Mouse (Mus musculus) left cerebral cortex, postnatal 36 days (tissue): Measurements from ENCODE around the gene Ccr2. TPM values are rescaled to one million over a fixed set of nuclear protein-coding genes. Genes with fewer than 3 reads are reported as not detected.
"Not testable (repeated sequence)": the region's sequence is repeated elsewhere in the genome, so short reads cannot be mapped to it uniquely, and the experiment has no call there.

Source experiments
- DNase-seq, 2 experiments: peaks; one replicate each; pipeline ENCODE4 v3.0.0; 2021 to 2022; ENCODE audit warnings: low spot score in 2 of 2, mixed read lengths in 1 of 2
- intact Hi-C: fragments of 180-260 bp; cut with DNase I; formaldehyde crosslinking; loops from one replicate; pipeline ENCODE4 v1.15.1; 2025
- total RNA-seq, 2 experiments: library from RNA; stranded (reverse); gene quantifications; 2 replicates each; pipeline ENCODE4 v1.2.3; 2021

Gene Ccr2
- total RNA-seq, 2 experiments from 2014 or later, result 0.29 to 0.39 TPM

DNA sequence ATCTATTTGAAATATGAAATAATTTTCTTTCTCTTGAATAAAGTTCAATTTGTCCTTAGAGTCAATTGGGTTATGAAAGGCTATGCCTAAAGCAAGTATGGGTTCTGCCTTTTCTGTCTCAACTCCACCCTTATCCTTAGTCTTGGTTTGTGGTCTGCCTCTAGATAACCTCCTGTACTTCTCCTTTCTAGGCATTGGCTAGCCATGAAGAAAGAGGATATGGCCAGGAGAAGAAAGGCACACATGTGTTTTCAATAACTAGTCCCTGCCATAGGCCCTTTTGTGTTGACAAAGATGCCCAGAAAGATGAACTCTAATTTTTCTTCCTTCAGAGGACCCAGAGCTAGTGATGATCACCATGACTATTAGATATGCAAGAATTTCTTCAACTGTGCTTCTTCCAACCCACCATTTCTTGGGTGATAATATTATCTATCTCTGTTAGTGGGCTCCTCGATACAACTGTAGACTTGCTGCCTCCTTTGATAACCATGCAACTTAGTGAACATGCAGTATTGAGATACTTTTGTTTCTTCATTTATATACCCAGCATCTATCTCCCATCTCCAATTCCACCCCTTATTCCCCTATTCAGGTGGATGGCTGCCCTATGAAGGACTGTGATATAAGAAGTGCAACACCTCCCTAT, 11.0 kb downstream of the Ccr2 start:
- intact Hi-C loops, result no loop called here
- no peak for DNase-seq

DNA sequence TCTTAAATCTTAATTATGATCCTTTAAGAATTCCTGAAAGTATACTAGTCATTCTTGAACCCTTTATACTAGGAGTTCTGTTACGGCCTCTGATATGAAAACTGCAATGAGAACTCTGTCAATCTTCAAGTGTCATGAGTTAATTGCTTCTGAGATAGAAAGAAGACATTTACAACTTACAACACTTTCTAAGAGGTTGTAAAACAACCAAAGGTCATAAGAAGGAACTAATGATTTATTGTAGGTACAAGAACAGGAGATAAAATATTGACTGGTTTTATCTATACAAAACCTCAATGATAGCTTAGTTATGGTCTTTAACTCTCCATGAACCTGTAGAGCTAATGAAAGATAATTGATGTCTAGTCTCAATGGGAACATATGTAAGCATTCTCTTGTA, 12.0 kb downstream of the Ccr2 start:
- DNase-seq, result no peak
- intact Hi-C loops, result no loop called here

DNA sequence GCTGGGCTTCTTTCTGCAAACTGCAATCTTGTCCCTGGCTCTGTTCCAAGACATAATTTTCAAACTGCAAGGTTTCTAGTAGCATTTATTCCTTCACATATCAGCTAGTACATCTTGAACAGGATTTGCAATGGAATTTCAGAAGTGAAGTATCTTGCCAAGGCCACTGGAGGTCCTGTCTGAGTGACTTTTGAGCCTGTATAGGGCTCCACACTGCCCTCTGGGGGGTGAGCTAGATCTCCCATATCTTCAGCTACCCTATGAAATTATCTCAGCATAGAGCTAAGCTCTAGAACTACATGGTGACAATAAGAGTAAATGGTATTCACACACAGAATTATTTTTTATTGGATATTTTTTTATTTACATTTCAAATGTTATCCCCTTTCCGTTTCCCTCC, 16.7 kb downstream of the Ccr2 start:
- intact Hi-C loops, result no loop called here

DNA sequence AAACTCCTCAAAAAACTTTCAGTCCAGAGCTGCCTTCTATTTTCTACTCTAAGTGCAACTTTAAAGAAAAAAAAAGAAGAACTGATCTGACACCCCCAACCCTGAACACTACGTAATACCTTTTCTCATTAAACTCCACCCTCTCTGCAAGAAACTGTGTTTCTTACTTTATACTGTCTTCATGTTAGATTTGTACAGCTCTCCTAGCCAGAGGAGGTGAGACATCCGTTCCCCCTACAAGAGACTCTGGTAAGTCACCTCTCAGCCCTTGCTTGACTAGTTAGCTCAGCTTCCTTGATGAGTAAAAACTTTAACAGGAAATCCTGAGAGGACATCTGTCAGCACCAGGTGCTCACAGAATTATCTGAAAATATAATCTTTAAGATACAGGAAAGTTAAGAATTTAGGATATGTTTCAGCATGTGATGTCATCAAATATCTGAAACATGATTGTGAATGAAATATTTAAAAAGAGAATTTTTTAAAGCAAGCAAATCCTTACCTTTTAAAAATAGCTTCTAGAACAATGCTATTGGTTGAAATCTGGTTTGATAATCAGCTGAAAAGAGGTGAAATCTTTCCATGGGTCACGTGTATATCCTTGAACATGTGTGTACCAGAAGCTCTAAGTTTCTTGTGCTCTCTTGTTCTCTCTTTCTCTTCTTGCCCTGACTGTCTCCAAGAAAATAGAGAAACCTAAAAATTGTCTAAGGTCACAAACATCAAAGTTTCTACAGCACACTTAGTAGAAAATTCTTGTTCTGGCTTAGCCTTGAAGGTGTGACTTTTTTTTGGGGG, 19.8 kb downstream of the Ccr2 start, which contains the start of gene Ccr5:
Gene Ccr5, plus strand, starts transcription at position 157 of the 798 bp plus-strand sequence.
- no peak for DNase-seq
- intact Hi-C loops, result no loop called here

More for the DNA sequence above, 16.7 kb downstream of the Ccr2 start:
- no peak for DNase-seq

DNA sequence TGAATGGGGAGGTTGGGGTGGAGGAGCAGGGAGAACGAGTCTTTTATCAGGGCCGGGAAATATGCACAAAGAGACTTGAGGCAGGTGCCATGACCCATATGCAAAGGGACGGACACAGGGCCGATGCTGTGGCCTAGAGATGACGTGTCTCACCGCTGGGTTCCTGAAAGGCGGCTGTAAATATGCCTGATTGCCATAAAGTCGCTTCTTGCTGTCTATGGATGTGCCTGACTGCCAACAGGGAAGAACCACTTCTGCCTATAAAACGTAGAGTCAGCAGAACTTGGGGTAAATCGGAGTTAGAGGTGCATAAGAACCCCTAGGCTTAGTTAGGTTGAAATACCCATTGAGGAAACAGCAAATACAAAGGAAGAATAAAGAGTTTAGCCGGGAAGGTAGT, 23.8 kb downstream of the Ccr2 start:
- no peak for DNase-seq
- intact Hi-C loops, result loop anchor here (5.0 kb wide), 1 partner anchor 488 kb away; no protein-coding TSS in a partner anchor

DNA sequence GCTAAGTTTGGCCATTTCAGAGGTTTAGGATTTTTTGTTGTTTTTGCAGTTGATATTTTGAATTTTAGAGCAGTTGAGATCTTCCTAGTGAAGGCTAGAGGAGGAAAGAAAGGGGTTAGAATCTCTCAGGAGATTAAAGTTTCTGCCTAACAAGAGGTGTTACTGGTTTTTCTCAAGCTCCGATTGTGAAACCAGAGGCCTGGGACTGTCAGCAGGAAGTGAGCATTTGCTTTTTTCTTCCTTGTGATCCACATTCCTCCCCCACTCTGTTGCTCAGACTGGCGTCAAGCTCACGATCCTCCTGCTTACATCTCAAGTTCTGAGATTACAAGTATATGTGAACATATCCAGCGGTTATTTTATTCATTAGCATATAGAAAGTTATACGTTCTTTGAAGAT, 24.6 kb downstream of the Ccr2 start:
- intact Hi-C loops, result loop anchor here (5.0 kb wide), 1 partner anchor 489 kb away; no protein-coding TSS in a partner anchor
- DNase-seq, result no peak

DNA sequence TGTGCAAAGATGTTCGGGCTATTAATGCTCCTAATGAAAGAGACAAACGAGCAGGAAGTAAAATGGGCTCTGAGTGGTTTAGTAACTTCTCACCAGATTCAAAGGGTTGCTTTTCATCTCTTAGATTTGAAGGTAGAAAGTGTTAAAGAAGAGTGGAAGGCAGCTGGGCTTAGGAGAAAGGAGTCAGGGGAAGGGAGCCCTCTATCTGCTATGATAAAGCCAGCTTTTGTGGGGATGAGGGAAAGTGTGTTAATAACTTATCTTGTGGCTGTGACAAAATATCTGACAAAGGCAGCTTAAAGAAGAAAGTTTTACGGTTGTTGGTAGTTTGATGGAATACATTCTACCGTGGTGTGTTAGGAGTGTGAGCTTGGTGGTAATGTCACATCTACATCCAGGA, 25.7 kb downstream of the Ccr2 start:
- intact Hi-C loops, result loop anchor here (5.0 kb wide), 1 partner anchor 490 kb away; no protein-coding TSS in a partner anchor
- no peak for DNase-seq

DNA sequence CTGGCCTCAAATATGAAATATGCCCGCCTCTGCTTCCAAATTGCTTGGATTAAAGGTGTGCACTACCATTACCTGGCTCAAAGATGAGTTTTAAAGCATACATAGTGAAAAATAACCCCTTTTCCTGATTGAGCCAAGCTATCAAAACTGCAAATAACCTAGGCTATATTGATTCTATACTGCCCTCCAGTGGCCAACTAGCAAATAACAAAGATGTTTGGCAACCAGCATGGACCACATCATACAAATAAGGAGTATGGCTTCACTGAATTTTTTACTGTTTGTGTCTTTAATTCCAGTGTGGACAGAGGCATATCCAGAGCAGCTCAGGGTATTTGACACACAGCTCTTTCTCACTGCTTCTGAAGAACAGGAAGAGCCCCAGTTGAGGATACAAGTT, 26.6 kb downstream of the Ccr2 start:
- peak in 1 of 2 experiments; percentile 8 for DNase-seq
- intact Hi-C loops, result loop anchor here (1.0 to 5.0 kb wide), 2 partner anchors 142 to 491 kb away; no protein-coding TSS in a partner anchor

DNA sequence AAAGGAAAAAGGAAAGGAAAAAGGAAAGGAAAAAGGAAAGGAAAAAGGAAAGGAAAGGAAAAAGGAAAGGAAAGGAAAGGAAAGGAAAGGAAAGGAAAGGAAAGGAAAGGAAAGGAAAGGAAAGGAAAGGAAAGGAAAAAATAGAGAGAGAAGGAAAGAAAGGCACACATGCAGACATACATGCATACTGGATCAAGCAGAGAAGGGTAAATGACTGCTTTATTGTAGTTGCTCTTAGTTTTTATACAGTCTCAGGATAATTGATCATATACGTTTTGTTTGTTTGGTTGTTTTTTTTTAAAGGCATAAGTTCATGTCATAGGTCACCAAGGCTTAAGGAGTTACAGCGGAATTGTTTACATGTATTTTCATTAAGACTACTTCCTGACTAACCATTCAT, 31.1 kb downstream of the Ccr2 start:
- DNase-seq, intact Hi-C loops: not testable (repeated sequence)

DNA sequence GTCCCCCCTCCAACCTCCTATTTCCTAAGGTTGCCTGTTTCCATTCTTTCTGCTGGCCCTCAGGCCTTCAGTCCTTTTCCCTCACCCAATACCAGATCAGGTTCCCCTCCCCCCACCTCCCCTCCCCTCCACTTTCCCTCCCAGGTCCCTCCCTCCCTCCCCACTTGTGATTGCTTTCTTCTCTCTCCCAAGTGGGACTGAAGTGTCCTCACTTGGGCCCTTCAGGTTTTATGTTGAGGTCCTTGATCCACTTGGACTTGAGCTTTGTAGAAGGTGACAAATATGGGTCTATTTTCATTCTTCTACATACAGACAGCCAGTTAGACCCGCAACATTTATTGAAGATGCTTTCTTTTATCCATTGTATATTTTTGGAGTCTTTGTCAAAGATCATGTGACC, 33.2 kb downstream of the Ccr2 start:
- DNase-seq, intact Hi-C loops: not testable (repeated sequence)

DNA sequence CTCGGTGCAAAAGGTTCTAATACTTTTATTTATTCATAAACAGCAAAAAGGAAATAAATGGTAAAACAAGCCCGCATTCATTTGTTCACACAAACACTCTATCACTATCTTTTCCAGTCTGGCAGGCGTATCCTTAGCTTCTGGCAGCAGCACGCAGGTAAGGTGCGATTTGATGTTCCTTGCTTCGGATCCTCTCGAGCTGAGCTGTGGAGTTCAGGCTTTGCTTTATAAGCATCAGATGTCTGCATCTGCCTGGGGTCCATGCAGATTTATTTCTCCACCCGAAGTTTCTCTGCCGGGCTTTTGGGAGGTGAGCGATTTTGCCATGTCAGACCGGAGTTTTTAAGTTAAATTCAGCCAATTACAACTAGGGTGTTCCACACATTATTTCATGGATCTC, 35.9 kb downstream of the Ccr2 start:
- no peak for DNase-seq
- intact Hi-C loops, result no loop called here

DNA sequence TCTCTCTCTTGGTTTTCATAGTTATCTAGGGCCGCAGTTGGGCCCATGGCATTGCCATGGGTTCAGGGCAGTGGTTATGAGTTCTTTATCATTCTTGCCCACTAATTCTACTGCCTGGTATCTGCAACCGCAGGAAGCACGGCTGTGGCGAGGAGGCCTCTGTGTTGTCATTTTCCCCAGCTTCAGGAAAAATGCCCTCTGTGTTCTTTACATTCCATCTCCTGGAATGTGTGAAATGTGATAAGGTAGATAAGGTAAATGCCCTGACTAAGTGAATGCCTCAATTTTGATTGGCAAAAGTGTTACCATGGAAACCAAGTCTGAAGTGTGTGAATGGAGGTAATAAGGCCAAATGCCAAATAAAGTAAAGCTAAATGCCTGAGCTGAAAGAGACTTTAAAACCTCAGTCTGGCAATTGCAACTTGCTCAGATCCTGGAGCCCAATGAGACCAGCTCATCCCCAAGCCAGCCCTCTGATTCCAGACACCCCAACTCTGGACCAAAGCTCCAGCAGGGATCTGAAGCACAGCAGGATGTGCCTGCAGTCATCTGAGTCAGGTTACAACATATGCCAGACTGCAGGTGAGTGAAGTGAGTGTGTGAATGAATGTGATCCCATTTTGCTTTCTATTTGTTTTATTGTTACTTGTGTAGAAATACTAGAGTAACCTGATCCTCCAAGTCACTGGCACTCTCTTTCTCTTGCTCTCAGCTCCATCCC, 36.5 kb downstream of the Ccr2 start:
- intact Hi-C loops, result no loop called here
- DNase-seq, result no peak

DNA sequence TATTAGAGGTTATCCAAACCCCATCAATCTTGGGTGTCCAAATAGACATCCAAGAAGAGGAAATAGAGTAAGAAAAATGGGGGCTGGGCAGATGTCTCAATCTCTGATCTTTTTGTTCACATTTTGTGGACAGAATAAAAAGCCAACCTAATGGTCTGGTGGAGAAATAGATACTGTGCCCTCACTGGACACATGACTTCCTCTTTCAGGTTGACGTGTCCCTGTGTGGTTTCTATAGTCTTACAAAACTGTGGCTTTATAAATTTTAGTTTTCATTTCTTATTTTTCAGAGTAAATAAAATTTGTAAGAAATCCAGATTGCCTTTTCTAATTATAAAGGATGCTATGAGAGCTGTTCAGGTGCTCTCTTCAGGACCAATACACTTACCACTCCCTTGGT, 41.9 kb downstream of the Ccr2 start:
- no peak for DNase-seq
- intact Hi-C loops, result no loop called here

DNA sequence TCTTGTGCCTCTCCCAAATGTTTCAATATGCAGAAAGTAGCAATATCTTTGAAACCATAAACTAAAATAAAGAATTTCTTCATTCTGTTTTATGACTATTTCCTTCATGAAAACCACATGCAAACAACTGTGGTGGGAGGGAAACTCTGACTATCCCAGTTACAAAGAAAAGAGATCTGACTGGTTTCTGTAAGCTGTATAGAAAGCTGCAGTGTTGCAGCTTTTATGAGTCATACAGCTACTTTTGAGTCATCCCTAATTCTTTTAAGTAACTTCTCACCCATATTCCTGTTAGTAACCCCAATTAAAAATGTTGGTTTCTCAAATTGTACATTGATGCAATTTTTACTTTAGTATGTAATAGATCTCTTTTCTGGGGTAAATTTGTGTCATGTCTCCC, 44.6 kb downstream of the Ccr2 start:
- intact Hi-C loops, result no loop called here
- no peak for DNase-seq

Other genes starting within 250 kb of the Ccr2 start
- not detected for gene Xcr1, start 239.9 kb upstream of the Ccr2 start, total RNA-seq
- under 1 TPM; 0.17 to 0.50 TPM for gene Ccr1, start 133.3 kb upstream of the Ccr2 start, total RNA-seq
- not detected for gene Ccr1l1, start 123.5 kb upstream of the Ccr2 start, total RNA-seq
- gene Ccr3, start 80.0 kb upstream of the Ccr2 start, total RNA-seq, result not detected
- 1 to 10 TPM; 6.0 to 8.4 TPM for gene Ccr5, start 19.6 kb downstream of the Ccr2 start, total RNA-seq
- gene 2010315B03Rik, start 210.7 kb downstream of the Ccr2 start, total RNA-seq, result 10 to 100 TPM; 17.0 to 23.6 TPM